Mouse (Mus musculus): Measurements from ENCODE around the gene Gm17268. TPM values are rescaled to one million over a fixed set of nuclear protein-coding genes. Genes with fewer than 3 reads are reported as not detected.

Gm17268 gene
- polyA plus RNA-seq (2012; rRNA removed) = not detected in 2 replicates

DNA sequence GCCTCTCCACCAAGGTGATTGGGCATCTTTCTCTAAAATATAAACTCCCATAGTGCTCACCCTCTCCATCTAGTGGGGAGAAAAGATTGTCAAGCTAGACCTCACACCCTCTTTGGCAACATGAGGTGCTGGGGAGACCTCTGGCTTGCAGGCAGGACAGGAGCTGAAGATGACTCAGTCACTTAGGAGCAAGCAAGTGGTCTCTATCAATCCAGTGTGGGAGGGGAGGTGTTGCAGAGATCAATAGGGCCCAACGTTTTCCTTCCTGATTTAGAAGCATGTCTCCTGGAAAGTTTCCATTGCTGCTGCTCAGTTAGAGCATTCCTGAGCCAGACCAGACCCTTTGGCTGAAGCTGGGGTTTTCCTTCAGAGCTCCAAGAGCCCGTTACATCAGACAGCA, at the start of gene Gm17268:
Gm17268 (minus strand) TSS at position 28 of the 400 bp plus-strand sequence.
- no peak for DNase-seq (ENCODE audit: low spot score)

DNA sequence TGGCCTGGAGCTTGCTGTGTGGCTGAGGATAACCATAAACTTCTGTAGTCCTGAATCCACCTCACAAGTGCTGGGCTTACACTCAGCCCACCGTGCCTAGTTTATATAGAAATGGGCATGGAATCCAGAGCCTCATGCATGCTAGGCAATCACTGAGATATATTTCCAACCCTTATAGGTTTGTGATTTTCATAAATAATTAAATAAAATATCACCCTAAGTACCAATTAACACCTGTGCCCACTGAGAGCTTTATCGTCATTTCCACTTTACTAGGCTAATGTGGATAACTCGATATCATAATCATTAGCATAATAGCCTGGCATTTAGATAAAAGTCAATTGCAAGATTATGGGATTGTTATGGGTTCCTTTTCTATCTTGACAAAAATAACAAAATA, 46.0 kb upstream of the Gm17268 start:
- DNase-seq (ENCODE audit: low spot score) = no peak

DNA sequence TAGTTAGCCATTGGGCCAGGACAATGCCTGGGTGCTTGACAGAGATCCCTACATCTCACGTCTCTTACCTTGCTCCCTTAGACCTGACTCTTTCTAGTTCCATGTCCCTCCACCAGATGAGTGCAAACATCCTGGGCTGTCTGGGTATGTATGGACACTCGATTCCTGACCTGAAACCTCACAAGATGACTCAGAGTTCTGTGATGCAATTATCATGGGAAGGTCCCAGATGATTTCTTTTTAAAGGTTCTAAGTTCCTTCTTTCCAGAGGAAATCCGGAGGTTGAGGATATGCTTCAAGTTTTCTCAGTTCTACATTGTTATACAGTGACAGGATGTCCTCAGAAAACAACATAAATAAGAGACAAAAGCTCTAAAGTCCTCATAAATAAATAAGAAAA, 42.5 kb upstream of the Gm17268 start:
- DNase-seq (ENCODE audit: low spot score) = no peak

DNA sequence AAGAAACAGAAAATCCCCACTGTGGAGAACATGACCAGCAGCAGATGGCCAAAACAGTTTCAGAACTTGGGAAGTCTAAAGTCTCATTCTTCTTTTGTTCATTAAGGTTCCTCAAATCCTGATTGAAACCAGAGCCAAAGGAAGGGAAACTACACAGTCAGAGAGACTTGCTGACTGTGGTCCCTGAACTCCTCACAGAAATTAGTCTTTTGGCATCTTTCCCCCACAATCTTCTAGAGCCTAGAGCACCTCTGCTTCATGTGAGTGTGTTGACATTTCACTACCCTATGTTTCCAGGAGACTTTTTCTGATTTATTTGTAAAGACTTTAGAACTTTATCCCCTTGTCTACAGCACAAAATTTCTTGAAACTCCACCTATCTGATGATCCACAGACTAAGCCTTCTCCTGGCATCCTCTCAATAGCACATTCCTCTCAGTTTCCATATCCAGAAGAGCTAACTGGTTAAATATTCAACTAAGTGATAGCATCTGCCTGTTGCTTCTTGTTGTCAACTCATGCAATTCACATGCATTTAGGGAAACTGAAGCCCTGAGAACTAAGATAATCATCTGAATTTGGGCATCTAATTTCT, 39.9 kb upstream of the Gm17268 start:
- no peak for DNase-seq (ENCODE audit: low spot score)

DNA sequence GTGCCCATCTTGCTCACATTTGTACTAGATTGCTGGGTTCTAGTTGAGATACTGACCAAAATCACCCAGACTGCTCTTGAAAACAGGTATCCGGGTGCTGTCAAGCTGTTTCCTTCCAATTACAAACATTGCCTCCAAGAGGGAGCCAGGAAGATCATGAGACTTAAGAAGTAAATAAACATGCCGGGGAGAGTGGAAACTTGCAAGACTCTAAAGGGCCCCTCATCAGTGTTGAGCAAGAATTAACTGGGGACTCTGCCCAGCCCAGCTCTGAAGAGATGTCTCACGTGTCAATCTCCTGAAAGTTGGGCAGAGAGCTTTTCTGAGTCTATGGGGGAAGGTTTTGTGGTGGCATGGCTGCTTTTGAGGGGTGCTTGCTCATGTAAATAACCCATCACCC, 38.7 kb upstream of the Gm17268 start:
- no peak for DNase-seq (ENCODE audit: low spot score)

DNA sequence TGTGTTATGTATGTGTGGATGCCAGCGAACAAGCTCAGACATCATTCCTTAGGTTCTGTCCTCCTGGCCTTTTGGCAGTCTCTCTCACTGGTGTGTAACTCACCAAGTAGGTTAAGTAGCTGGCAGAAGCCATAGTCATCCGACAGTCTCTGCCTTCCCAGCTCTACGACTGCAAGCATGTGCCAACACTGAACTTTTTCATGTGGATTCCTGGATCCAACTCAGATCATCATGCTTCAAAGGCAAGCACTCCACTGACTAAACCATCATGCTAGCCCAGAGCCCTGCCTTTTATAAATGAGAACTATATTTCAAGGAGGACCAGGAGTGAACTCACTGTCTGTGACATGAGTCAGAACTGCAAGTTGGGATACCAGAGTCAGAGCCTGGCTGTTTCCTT, 35.3 kb upstream of the Gm17268 start:
- no peak for DNase-seq (ENCODE audit: low spot score)

DNA sequence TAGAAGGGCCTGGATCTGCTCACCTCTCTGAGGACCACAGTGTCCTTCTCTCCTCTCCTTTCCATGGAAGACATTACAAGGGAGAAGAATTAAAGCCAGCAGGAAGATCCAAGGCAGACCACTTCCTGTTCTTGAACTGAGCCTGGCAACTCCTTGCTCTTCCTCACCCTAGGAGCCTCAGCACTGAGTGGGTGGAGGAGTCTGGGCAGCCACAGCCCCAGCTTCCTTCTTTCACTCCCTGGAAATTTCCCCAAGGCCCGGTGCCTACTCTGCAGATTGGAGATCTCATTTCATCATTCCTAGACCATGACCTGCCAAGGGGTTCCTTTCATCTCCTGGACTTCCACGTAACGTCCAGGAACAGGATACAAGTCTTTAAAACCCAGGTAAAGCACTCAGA, 34.6 kb upstream of the Gm17268 start:
- DNase-seq (ENCODE audit: low spot score) = no peak

DNA sequence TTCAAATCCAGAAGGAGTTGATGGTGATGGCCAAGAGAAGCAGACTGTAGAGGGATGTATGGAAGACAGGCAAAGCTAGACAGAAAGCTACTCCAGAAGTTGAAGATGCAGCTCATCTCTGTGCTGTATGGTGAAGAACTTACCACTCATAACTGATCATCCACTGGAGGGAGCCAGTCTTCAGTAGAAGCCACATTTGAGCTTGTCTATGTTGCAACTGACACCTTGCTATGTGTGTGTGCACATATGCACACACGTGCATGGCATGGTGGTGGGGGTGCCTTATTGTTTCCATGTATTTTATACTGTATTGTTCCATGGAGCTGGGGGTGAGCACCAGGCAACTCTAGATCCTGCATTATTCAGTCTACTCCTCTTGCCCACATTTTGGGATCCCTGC, 34.0 kb upstream of the Gm17268 start:
- DNase-seq (ENCODE audit: low spot score) = no peak

DNA sequence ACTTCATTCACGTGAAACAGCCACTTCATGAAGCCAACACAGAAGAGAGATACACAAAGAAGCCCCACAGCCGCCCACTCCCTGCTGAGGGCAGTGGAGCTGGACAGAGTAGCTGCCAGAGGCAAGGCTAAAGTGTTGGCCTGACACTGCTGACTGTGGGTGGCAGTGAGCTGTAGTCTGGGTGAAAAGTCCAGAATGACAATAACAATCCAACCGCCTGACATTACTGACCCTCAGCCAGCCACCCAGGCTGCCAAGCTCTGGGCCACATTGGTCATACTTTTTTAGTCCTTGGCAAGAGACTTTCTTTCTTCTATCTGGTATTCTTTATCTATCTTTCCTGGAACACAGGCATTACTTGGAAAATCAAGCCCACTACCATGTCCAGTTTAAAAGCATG, 32.7 kb upstream of the Gm17268 start:
- DNase-seq (ENCODE audit: low spot score) = no peak

DNA sequence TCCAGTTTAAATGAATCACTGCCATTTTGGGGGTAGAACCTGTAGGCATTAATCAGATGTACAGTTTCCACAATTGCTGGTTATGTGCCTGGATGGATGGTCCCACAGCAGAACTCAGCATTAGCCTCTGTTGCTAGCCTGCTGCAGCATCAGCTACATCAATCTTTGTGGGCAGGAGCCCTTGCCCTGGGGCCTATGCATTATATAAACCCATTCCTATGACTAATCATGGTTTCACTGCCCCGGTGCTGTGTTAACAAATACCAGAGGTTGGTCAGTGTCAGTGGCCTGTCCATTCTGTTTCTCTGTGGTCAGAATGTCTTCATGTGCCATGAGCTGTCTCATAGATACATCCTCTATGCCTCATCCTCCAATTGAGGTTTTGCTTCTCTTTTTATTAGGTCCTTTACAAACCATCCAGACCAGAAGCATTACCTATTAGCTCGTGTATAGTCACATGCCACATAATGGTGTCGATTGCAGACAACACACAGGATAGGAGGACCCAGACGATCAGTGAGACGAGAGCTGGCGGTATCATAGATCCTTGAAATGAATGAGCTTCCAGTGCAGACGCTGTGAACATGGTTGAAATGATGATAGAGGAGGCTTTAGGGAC, 28.7 kb upstream of the Gm17268 start:
- DNase-seq (ENCODE audit: low spot score) = no peak

DNA sequence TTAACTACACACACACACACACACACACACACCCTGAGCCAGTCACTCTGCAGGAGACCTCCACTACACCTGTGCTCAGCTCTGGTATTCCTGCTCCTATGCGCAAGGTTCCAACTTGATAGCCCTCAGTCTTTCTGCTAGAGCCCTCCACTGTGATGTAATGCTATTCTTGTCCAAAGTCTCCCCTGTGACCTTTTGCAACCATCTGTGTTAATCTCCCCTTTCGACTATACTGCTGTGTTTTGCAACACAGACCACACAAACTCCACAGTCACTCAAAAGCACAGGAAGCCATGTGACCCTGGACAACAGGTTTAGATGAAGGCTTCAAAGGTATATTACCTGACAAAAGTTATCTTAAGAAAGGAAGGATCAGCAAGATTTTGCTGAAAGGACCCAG, 25.1 kb upstream of the Gm17268 start:
- DNase-seq (ENCODE audit: low spot score) = no peak

DNA sequence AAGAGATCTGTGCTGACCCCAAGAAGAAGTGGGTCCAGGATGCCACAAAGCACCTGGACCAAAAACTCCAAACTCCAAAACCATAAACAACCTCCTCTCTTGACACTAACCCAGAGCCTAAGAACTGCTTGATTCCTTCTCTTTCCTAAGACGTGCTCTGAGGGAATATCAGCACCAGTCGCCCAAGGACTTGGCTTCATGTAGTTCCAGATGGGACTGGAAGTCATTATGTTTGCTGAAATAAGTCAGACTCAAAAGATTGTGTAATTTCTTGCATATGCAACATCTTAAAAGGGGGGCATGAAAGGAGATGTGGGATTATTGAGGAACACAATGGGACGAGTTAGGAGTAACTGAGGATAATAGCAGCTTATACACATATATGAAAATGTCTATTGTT, 23.9 kb upstream of the Gm17268 start:
- DNase-seq (ENCODE audit: low spot score) = no peak

DNA sequence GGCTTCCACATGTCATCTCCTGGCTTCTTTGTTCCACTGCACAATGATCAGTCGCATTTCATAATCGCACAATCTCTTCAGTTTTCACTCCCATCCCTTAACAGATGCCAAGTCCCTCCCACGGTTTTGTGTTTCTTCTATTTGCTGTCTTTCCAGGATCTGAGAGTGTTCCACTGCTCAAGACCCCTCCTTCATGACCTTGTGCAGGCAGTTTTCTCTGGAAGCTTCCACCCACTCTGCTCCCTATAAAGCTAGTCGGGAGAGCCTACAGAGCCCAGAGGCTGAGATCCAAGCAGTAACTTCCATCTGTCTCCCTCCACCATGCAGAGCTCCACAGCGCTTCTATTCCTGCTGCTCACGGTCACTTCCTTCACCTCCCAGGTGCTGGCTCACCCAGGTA, 19.3 kb upstream of the Gm17268 start, which contains the start of gene Ccl11:
Ccl11 (plus strand) TSS at position 178 of the 400 bp plus-strand sequence.
- no peak for DNase-seq (ENCODE audit: low spot score)

DNA sequence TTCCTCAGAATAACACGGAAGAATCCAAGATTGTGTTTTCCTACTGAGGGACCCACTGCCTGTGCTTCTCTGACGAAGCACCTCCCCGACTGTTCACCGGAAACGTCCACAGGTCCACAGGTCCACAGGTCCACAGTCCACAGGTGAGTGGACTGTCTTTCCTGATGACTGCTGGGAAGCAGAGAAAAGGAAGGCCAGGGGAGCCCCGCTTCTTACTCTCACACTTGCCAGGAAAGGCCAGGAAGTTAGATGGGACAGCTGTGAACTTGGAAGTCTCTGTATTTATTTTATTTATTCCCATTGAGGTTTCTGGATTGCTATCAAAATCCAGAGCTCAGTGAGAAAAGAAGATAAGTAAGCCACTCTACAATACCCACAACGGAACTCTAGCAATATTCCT, 15.5 kb upstream of the Gm17268 start:
- DNase-seq (ENCODE audit: low spot score) = no peak

DNA sequence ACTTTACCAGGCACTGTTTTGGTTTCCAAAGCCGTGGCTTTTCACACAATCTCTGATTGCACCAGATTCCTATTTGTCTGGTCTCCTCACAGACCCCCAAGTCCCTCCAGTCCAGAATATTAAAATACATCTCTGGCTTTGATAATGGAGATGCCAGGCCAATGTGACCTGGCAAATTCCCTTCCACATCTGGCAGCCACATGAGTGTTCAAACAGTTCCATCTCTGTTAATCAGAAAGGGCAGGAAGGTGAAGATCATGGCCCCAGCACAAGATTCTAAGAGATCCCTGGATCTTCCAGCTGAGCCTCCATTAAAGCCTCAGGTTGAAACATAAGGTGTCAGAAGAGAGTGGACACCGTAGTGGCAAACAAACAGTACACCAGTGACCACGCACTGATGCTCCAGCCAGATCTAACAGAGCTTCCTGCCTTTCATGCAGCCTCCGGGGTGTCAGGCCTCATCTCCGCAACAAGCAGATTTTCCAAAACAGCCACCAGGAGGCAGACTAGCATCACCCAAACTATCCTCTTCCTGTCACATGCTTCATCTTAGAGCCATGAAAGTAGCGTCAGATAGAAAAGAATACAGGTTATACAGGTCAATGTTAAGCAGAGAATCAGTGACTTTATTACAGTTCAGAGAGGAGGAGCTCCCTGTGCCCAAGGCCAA, 9.5 kb upstream of the Gm17268 start:
- no peak for DNase-seq (ENCODE audit: low spot score)

DNA sequence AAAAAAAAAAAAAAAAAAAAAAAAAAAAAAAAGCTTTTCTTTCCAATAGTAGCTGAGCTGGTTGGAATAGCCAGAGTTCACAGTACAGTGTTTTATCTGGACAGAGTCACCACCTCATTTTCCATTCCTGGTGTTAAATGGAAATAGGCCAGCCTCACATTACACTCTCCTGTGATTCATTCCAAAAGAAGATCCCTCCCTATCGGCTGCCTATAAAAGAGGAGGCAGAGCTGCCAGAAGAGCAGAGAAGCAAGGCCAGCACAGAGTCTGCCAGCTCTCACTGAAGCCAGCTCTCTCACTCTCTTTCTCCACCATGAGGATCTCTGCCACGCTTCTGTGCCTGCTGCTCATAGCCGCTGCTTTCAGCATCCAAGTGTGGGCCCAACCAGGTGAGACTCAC, 7.1 kb upstream of the Gm17268 start, which contains the start of gene Ccl7:
Ccl7 (plus strand) TSS at position 242 of the 400 bp plus-strand sequence.
- DNase-seq (ENCODE audit: low spot score) = no peak

DNA sequence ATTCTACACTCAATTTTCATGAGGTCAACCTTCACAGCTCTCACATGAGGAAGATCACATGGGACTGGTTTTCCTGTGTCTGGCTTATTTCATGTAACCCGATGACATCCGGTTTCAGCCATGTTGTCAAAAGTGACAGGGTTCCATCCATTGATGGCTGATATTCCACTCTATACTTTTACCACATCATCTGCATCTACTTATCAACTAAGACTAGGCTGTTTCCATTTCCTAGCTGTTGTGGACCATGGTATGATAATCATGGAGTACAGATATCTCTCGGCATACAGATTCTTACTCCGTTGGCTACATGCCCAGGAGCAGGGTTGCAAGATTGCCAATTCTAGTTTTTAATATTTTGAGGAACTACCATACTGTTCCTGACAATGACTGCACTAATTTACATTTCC, 3.3 kb upstream of the Gm17268 start:
- DNase-seq (ENCODE audit: low spot score) = no peak

DNA sequence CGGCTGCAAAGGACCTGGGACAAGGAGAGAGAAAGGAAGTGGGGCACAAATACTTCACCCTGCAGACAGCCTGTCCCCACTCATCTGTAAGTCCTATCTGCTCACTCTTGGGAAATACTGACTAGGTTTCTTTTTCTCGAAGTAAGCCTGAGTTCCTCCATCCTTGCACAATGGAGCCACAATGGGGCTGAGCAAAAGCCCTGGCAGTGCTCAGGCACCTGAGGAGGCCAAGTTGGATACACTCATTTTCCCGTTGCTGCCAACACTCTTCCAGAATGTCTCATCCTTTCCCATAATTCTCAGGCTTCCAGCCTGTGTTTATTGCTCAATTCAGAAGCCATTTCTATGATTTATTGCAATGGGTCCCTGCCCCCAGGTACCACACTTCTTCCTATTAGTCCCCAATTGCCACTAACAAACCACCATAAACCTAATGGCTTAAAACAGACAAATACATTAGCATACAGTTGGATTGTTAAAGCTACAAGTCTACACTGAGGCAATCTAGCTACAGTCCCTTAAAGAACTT, 834 bp upstream of the Gm17268 start:
- DNase-seq (ENCODE audit: low spot score) = no peak

DNA sequence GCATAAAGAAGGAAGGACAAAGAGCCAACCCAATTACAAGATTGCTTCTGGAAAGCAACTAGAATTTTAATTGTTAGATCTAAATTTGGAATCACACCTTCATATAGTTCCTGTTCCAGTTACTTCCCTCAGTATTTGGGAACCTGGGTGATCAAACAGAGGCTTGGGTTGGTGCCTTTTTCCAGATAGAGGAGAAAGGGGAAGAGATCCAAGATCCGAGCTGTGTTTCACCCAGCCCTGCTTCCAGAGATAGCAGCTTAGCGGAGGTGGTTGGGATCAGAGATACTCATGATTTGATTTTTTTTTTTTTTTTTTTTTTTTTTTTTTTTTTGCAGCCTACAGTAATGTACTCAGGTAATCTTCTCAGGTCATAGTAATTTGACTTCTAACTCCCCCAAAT, 2.5 kb downstream of the Gm17268 start:
- no peak for DNase-seq (ENCODE audit: low spot score)

DNA sequence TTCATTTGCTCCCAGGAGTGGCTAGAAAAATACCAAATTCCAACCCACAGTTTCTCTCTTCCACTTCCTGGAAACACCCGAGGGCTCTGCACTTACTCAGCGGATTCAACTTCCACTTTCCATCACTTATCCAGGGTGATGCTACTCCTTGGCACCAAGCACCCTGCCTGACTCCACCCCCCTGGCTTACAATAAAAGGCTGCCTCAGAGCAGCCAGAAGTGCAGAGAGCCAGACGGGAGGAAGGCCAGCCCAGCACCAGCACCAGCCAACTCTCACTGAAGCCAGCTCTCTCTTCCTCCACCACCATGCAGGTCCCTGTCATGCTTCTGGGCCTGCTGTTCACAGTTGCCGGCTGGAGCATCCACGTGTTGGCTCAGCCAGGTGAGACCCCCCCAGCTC, 3.0 kb downstream of the Gm17268 start, which contains the start of gene Ccl2:
Ccl2 (plus strand) TSS at position 216 of the 400 bp plus-strand sequence.
- no peak for DNase-seq (ENCODE audit: low spot score)

DNA sequence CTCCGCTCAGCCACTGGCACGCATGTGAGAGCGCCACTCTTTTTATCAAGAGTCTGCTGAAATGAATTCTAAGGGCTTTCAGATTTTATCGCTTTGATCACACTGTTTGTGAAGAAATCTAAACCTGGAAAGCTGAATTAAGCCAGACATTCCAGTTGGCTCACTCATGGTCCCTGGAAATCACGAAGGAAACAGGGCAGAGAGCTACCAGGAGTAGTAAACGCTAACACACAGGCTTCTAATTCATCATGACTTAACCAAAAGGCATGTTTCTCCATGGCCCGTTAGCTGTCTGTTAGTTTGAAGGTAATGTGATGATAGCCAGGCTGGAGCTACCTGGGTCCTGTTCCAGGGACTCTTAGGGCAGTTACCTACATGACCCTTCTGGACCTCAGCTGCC, 3.9 kb downstream of the Gm17268 start:
- DNase-seq (ENCODE audit: low spot score) = no peak

DNA sequence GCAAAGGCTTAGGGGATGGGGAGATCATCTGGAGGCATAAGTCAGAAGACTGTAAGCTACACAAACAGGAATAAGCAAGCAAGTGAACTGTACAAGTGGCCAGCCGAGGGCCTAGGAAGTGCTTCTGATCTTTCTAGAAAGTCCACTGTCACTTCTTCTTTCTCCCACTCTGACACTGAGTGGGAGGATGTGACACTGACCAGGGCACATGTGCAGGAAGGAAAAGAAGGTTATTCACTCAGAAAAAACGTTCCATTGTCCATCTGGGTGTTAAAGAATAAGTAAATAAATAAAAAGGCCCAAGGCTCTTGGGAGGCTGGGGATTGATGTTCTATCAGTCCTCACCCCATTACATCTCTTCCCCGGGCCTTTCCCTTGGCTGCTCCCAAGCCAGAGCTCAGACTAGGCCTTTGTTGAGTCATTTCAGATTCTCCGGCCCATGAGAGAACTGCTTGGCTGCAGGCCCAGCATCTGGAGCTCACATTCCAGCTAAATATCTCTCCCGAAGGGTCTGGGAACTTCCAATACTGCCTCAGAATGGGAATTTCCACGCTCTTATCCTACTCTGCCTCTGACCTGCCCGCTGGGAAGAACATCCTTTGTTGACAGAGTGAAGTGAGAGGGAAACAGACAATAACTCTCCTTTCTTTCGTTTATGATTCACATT, 5.6 kb downstream of the Gm17268 start:
- DNase-seq (ENCODE audit: low spot score) = no peak

Measured in urinary bladder, adult 2 months (tissue).